Mouse (Mus musculus): ENCODE measurements around the gene Cldn15. TPM values are rescaled to one million over a fixed set of nuclear protein-coding genes. Genes with fewer than 3 reads are reported as not detected.
A peak's percentile ranks its signal among the peaks of the same experiment; 100 is the strongest.

The Cldn15 gene
- total and polyA plus RNA-seq, 3 experiments = 0.25 to 0.29 TPM; not detected in 1

DNA sequence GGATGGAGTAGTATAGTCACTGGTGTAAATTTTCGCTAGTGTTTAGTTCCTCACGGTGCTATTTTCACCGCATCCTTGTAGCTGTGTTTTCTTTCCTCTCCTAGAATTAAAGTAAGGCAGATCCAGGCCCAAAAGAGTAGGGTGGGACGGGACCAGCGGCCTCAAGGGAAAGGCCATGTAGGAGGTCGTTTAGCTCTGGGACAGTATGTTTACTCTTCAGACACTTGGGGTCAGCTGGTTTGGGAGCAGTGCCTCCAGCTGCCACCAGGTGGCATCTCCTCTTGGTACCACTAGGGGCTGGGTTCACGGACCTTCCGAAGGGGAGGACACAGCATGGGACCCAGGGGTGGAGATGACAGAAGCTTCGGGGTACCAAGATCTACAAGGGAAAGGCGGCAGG is 3.9 kb upstream of the Cldn15 start:
- peak overlapping the region; percentile 90 for H3K9ac ChIP-seq (ENCODE audit: insufficient read depth, low read depth)
- no peaks in the 10 kb centered on the region for H3K27me3 ChIP-seq (replicated peaks)
- H3K36me3 ChIP-seq (replicated peaks in 1 of 2; ENCODE audit: control insufficient read depth in 1 of 2, insufficient read depth in 1 of 2, low read length in 1 of 2) = peaks cover 35 to 47% of the 10 kb centered on the region in 2 experiments
- dilution Hi-C loops (cut with MboI; ENCODE audit: extremely low pct_ligation_motif_present, extremely low pct_unique_long_range_greater_than_20kb, low sequenced_read_pairs) = no loop called here
- H3K9me3 ChIP-seq (replicated peaks; ENCODE audit: low read length) = no peaks in the 10 kb centered on the region
- in situ Hi-C loops (cut with MboI; ENCODE audit: low pct_ligation_motif_present, low pct_unique_long_range_greater_than_20kb, low sequenced_read_pairs) = loop anchor here (5.0 kb wide), 1 partner anchor 35 kb away; no protein-coding TSS in a partner anchor
- peak; percentile 81 for DNase-seq (ENCODE audit: extremely low read depth)
- peak overlapping the region; percentile 85; the same call in 1 of the 2 replicates for H3K27ac ChIP-seq (ENCODE audit: insufficient read depth, low read depth)
- H3K4me3 ChIP-seq (replicated peaks in 1 of 3; ENCODE audit: low read depth in 2 of 3, low read length in 2 of 3, poor library complexity in 1 of 3) = peak overlapping the region; percentile 66 to 100 (median 87)
- peaks cover 8 to 29% of the 10 kb centered on the region in 2 experiments; a peak in 3 of 4 replicates for H3K4me1 ChIP-seq (ENCODE audit: control insufficient read depth in 1 of 2, insufficient read depth in 2 of 2)
- no peaks in the 10 kb centered on the region for H3K79me2 ChIP-seq (replicated peaks; ENCODE audit: control insufficient read depth, extremely low read depth, insufficient read depth, poor library complexity, severe bottlenecking)
- H3K4me2 ChIP-seq (ENCODE audit: insufficient read depth, low read depth, poor library complexity, severe bottlenecking) = peak overlapping the region; percentile 71
- TF ChIP-seq CTCF (conservative IDR thresholded peaks at IDR 0.05 in 1 of 2, IDR thresholded peaks at IDR 0.05 in 1 of 2; ENCODE audit: low read depth in 2 of 2, low read length in 2 of 2) (peak; percentile 80 to 88), MXI1 (IDR thresholded peaks at IDR 0.05; ENCODE audit: low read depth, low read length) (peak; percentile 60; the same call in 1 of the 2 replicates), ZKSCAN1 (IDR thresholded peaks at IDR 0.05; ENCODE audit: borderline replicate concordance, low read depth, low read length) (no peak), ZMIZ1 (IDR thresholded peaks at IDR 0.05; ENCODE audit: low read depth, low read length) (no peak), JUN (IDR thresholded peaks at IDR 0.05; ENCODE audit: insufficient read depth, low read depth, low read length) (no peak), RAD21 (IDR thresholded peaks at IDR 0.05; ENCODE audit: low read depth, low read length) (peak; percentile 33), MAX (IDR thresholded peaks at IDR 0.05; ENCODE audit: low read length) (peak; percentile 52; the same call in 1 of the 2 replicates), IRF4 (IDR thresholded peaks at IDR 0.05; ENCODE audit: low read depth, low read length) (peak; percentile 43; the same call in 1 of the 2 replicates), CHD1 (IDR thresholded peaks at IDR 0.05; ENCODE audit: low read depth, low read length) (peak; percentile 78), SMC3 (IDR thresholded peaks at IDR 0.05; ENCODE audit: low read depth, low read length) (peak; percentile 68)

DNA sequence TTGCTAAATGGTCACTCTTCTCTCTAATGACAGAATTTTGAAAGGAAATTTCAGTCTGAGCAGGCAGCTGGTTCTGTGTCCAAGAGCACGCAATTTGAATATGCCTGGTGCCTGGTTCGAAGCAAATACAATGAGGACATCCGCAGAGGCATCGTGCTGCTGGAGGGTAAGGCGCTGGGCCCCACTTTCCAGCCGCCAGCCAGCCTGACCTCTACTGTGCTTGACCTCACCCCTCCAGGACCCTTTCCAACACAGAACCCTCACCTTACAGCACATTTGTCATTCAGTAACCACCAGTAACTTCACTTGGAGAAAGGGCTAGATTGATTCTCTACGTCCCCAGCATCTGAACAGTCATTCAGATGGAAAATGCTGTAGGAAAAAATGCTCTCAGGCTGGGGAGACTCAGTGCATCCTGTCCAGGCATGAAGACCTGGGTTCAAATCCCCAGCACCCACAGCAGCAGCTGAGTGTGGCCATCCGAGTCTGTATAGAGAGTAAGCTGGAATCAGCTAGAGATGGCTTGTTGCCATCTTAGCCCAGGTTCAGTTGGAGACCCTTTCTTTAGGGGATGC is 3.4 kb upstream of the Cldn15 start:
- TF ChIP-seq HCFC1 (IDR thresholded peaks at IDR 0.05; ENCODE audit: low read depth, low read length) (no peak), ZKSCAN1 (IDR thresholded peaks at IDR 0.05; ENCODE audit: borderline replicate concordance, low read depth, low read length) (no peak), ZMIZ1 (IDR thresholded peaks at IDR 0.05; ENCODE audit: low read depth, low read length) (no peak), MAZ (IDR thresholded peaks at IDR 0.05; ENCODE audit: low read depth, low read length) (no peak), BHLHE40 (IDR thresholded peaks at IDR 0.05; ENCODE audit: low read depth, low read length) (no peak), GABPA (IDR thresholded peaks at IDR 0.05; ENCODE audit: insufficient replicate concordance, low read depth, low read length) (no peak), SMC3 (IDR thresholded peaks at IDR 0.05; ENCODE audit: low read depth, low read length) (no peak), MAFK (IDR thresholded peaks at IDR 0.05; ENCODE audit: insufficient replicate concordance, low read length) (no peak), RAD21 (IDR thresholded peaks at IDR 0.05; ENCODE audit: low read depth, low read length) (no peak), MYC (IDR thresholded peaks at IDR 0.05; ENCODE audit: low read depth, low read length) (no peak), IRF4 (IDR thresholded peaks at IDR 0.05; ENCODE audit: low read depth, low read length) (no peak), CHD1 (IDR thresholded peaks at IDR 0.05; ENCODE audit: low read depth, low read length) (no peak), EP300 (IDR thresholded peaks at IDR 0.05; ENCODE audit: low read length) (no peak), TCF12 (IDR thresholded peaks at IDR 0.05; ENCODE audit: low read depth, low read length) (no peak), MAX (IDR thresholded peaks at IDR 0.05; ENCODE audit: low read length) (no peak)
- no peaks in the 10 kb centered on the region for H3K27me3 ChIP-seq (replicated peaks)
- dilution Hi-C loops (cut with MboI; ENCODE audit: extremely low pct_ligation_motif_present, extremely low pct_unique_long_range_greater_than_20kb, low sequenced_read_pairs) (no loop called here), in situ Hi-C loops (cut with MboI; ENCODE audit: low pct_ligation_motif_present, low pct_unique_long_range_greater_than_20kb, low sequenced_read_pairs) (loop anchor here (5.0 kb wide), 1 partner anchor 36 kb away; no protein-coding TSS in a partner anchor)
- H3K4me3 ChIP-seq (replicated peaks in 1 of 3; ENCODE audit: low read depth in 2 of 3, low read length in 2 of 3, poor library complexity in 1 of 3) = peak overlapping the region in 2 of 3 experiments; percentile 66 to 100
- H3K4me2 ChIP-seq (ENCODE audit: insufficient read depth, low read depth, poor library complexity, severe bottlenecking) = peak overlapping the region; percentile 71
- H3K36me3 ChIP-seq (replicated peaks in 1 of 2; ENCODE audit: control insufficient read depth in 1 of 2, insufficient read depth in 1 of 2, low read length in 1 of 2) = peaks cover 35 to 52% of the 10 kb centered on the region in 2 experiments
- H3K9ac ChIP-seq (ENCODE audit: insufficient read depth, low read depth) = peak overlapping the region; percentile 24; the same call in 1 of the 2 replicates
- peaks cover 8 to 29% of the 10 kb centered on the region in 2 experiments; a peak in 3 of 4 replicates for H3K4me1 ChIP-seq (ENCODE audit: control insufficient read depth in 1 of 2, insufficient read depth in 2 of 2)
- no peak for DNase-seq (ENCODE audit: extremely low read depth)
- H3K9me3 ChIP-seq (replicated peaks; ENCODE audit: low read length) = no peaks in the 10 kb centered on the region
- no peak overlapping the region for H3K27ac ChIP-seq (ENCODE audit: insufficient read depth, low read depth)
- H3K79me2 ChIP-seq (replicated peaks; ENCODE audit: control insufficient read depth, extremely low read depth, insufficient read depth, poor library complexity, severe bottlenecking) = no peaks in the 10 kb centered on the region
